Mouse (Mus musculus) hindbrain, embryonic 13.5 days (tissue): ENCODE measurements around the gene Rtf2. TPM values are rescaled to one million over a fixed set of nuclear protein-coding genes. Genes with fewer than 3 reads are reported as not detected.

Source experiments
- ATAC-seq: fragments of 200-750 bp; cut with Nextera tagmentation; 2 replicates; pipeline ENCODE4 v1.8.0; 2017; ENCODE audit warnings: moderate TSS enrichment; ENCODE audit not compliant: low FRiP score
- H3K27ac ChIP-seq: fragments of 300-500 bp; sonication (generic); 2 replicates; pipeline ENCODE4 v1.5.1; 2015; ENCODE audit warnings: inconsistent platforms, mild to moderate bottlenecking, moderate library complexity
- H3K27me3 ChIP-seq: fragments of 300-500 bp; sonication (generic); 2 replicates; pipeline ENCODE4 v1.6.1; 2015; ENCODE audit warnings: mild to moderate bottlenecking, inconsistent platforms
- H3K36me3 ChIP-seq: fragments of 300-500 bp; sonication (generic); 2 replicates; pipeline ENCODE4 v1.6.1; 2015; ENCODE audit warnings: mild to moderate bottlenecking, inconsistent platforms
- H3K4me1 ChIP-seq: fragments of 300-500 bp; sonication (generic); replicated peaks from 2 replicates; pipeline ENCODE4 v1.6.1; 2015; ENCODE audit warnings: inconsistent platforms
- H3K4me2 ChIP-seq: fragments of 300-500 bp; sonication (generic); 2 replicates; pipeline ENCODE4 v1.6.1; 2015; ENCODE audit warnings: inconsistent platforms, mild to moderate bottlenecking, moderate library complexity
- H3K4me3 ChIP-seq: fragments of 300-500 bp; sonication (generic); 2 replicates; pipeline ENCODE4 v1.5.1; 2015; ENCODE audit warnings: mild to moderate bottlenecking, inconsistent platforms
- H3K9ac ChIP-seq: fragments of 300-500 bp; sonication (generic); 2 replicates; pipeline ENCODE4 v1.6.1; 2015; ENCODE audit warnings: mild to moderate bottlenecking, inconsistent platforms
- H3K9me3 ChIP-seq: fragments of 300-500 bp; sonication (generic); 2 replicates; pipeline ENCODE4 v1.6.1; 2016; ENCODE audit warnings: inconsistent platforms
- WGBS: fragments of 180-500 bp; shearing (Covaris S2); methylation state at CpG from one replicate; pipeline ENCODE4 v1.1.7; 2015; 5-methylcytosine and 5-hydroxymethylcytosine counted together
- polyA plus RNA-seq: library from polyadenylated mRNA; unstranded; fragments of >200 nt; fragmentation: Nextera tagmentation; extraction: Ambion mirVana; gene quantifications from 2 replicates; pipeline ENCODE4 v1.2.1, GENCODE M21; 2015

The Rtf2 gene
- polyA plus RNA-seq, 1 experiment from 2014 or later, result 102 TPM

DNA sequence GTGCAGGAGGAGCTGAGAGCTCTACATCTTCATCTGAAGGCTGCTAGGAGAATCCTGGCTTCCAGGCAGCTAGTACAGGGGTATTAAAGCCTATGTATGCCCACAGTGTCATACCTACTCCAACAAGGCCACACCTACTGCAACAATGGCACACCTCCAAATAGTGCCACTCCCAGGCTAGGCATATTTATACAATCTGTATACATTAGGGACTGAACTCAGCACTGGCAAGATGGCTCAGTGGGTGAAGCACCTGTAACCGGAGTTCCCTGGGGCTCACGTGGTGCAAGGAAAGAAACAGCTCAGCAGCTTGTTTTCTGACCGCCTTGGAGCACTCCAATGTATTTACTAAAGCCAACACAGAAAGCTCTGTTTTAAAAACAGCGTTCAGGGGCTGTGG, 5.3 kb downstream of the Rtf2 start:
- no peak overlapping the region for H3K27ac ChIP-seq
- H3K4me2 ChIP-seq, result no peak overlapping the region
- no peak overlapping the region for H3K9ac ChIP-seq
- H3K9me3 ChIP-seq, result no peaks in the 10 kb centered on the region
- H3K4me3 ChIP-seq, result no peak overlapping the region
- H3K27me3 ChIP-seq, result no peaks in the 10 kb centered on the region
- ATAC-seq, result no peak
- peaks cover 65% of the 10 kb centered on the region for H3K36me3 ChIP-seq
- 93% methylated on average over 4 of the region's 4 CpGs for WGBS
- peaks cover 20% of the 10 kb centered on the region for H3K4me1 ChIP-seq

DNA sequence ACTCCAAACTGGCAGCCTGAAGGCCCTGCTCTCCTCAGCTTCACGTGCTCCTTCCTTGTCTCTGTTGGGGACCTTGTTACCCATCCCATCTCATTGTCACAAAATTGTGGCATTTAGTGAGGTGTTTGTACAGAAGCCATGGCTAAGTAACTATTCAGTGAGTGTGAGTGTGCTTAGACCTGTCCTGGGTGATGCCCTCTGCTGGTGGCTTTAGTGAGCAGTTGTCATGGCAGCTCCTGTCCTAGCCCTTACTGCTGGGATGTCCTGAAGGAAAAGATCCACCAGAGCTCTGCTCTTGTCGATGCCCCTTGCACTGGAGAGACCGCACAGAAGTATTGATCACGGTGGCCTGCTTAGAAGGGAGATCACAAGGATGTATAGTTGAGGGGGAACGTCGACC, 7.0 kb downstream of the Rtf2 start:
- no peak overlapping the region for H3K9ac ChIP-seq
- peaks cover 82% of the 10 kb centered on the region for H3K36me3 ChIP-seq
- no peak overlapping the region for H3K27ac ChIP-seq
- no peak for ATAC-seq
- H3K4me2 ChIP-seq, result no peak overlapping the region
- no peak overlapping the region for H3K4me3 ChIP-seq
- H3K9me3 ChIP-seq, result no peaks in the 10 kb centered on the region
- H3K4me1 ChIP-seq, result peaks cover 4% of the 10 kb centered on the region; the same call in 1 of the 2 replicates
- H3K27me3 ChIP-seq, result no peaks in the 10 kb centered on the region
- WGBS, result 94% methylated on average over 6 of the region's 6 CpGs

DNA sequence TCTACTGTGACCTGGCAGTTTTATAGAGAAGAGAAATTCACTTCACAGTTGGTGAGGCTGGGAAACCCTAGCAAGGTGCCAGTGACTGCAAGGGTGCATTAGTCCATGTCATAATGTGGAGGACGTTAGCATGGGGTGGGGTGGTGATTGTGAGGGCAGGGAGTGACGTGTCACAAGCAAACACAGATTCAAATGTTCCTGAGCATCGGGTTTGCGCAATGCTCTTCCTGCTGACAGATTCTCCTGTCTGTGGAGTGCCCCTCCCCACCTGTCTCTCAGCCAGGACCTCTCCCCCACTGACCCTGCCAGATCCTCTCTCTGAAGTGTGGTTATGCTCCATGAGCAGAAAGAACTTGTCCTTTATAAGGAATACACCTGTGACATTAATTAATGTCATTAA, 8.0 kb downstream of the Rtf2 start:
- no peaks in the 10 kb centered on the region for H3K27me3 ChIP-seq
- WGBS, result 90% methylated on average over 4 of the region's 4 CpGs
- H3K4me2 ChIP-seq, result no peak overlapping the region
- no peaks in the 10 kb centered on the region for H3K9me3 ChIP-seq
- no peak overlapping the region for H3K4me3 ChIP-seq
- no peaks in the 10 kb centered on the region for H3K4me1 ChIP-seq
- peaks cover 92% of the 10 kb centered on the region for H3K36me3 ChIP-seq
- ATAC-seq, result no peak
- no peak overlapping the region for H3K9ac ChIP-seq
- no peak overlapping the region for H3K27ac ChIP-seq

DNA sequence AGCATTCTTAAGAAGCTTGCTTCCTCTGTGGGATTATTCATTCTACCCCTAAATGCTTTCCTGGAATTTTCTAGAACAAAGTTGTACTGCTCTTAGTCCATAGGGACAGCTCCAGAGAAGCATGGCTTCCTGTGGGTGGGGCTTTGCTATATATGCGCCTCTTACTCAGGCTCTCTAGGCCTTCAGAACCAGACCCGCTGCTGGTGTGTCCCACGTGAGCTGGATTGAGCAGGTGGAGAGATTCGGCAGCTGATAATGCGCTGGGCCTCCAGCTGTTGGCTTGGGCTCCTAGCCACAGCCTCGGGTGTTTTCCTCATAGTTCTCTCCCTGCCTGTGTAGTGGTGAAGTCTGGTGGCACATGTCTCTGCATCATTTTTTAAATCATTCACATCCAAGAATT, 10.3 kb downstream of the Rtf2 start:
- peaks cover 94% of the 10 kb centered on the region for H3K36me3 ChIP-seq
- H3K27ac ChIP-seq, result no peak overlapping the region
- no peak overlapping the region for H3K4me2 ChIP-seq
- no peak for ATAC-seq
- no peaks in the 10 kb centered on the region for H3K4me1 ChIP-seq
- no peaks in the 10 kb centered on the region for H3K9me3 ChIP-seq
- WGBS, result 94% methylated on average over 6 of the region's 6 CpGs
- H3K27me3 ChIP-seq, result no peaks in the 10 kb centered on the region
- H3K9ac ChIP-seq, result no peak overlapping the region
- no peak overlapping the region for H3K4me3 ChIP-seq

DNA sequence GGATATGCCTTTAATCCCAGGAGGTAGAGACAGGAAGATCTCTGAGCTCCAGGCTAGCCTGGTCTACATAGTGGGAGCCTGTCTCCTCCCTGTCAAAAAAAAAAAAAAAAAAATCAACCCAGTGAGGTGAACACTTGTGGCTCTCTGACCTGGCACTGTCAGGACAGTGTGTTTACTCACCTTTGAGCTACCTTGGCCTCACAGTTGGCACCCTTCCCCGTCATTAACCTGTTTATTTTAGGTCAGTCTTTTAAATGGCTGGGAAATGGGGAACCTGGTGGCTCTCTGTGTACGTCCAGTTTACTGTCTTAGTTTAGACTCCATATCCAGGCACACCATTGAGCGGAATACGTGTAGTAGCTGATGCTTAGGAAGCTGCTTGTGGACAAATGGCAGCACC, 11.7 kb downstream of the Rtf2 start:
- H3K4me3 ChIP-seq, result no peak overlapping the region
- H3K36me3 ChIP-seq, result peaks cover 89% of the 10 kb centered on the region

DNA sequence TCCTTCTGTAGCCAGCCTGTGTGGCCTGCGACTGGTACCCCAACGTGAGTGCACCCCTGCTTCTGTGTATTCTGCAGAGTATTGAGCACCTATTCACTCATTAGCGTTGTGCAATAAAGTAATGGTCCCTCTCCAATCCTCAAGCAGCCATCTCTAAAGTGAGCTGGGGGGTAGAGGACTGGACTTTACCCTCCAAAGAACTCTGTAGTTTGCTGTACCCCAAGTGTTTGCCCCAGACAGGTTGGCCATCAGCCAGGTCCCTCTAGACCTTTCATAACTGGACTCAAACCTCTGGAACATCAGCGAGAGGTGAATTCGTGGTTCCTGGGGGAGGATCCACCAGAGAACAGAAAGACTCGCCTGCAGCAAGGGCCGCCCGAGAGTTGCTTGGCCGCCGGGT, 12.1 kb downstream of the Rtf2 start:
- H3K9me3 ChIP-seq, result no peaks in the 10 kb centered on the region
- 95% methylated on average over 10 of the region's 10 CpGs for WGBS
- no peak for ATAC-seq
- no peaks in the 10 kb centered on the region for H3K27me3 ChIP-seq
- no peak overlapping the region for H3K4me2 ChIP-seq
- H3K27ac ChIP-seq, result no peak overlapping the region
- no peaks in the 10 kb centered on the region for H3K4me1 ChIP-seq
- no peak overlapping the region for H3K4me3 ChIP-seq
- peaks cover 89% of the 10 kb centered on the region for H3K36me3 ChIP-seq
- H3K9ac ChIP-seq, result no peak overlapping the region

More for the DNA sequence above, 11.7 kb downstream of the Rtf2 start:
- ATAC-seq, result no peak
- Histone ChIP-seq H3K27ac (no peak overlapping the region), H3K9ac (no peak overlapping the region), H3K4me1 (no peaks in the 10 kb centered on the region), H3K9me3 (no peaks in the 10 kb centered on the region), H3K27me3 (no peaks in the 10 kb centered on the region), H3K4me2 (no peak overlapping the region)
- 97% methylated on average over 4 of the region's 4 CpGs for WGBS

DNA sequence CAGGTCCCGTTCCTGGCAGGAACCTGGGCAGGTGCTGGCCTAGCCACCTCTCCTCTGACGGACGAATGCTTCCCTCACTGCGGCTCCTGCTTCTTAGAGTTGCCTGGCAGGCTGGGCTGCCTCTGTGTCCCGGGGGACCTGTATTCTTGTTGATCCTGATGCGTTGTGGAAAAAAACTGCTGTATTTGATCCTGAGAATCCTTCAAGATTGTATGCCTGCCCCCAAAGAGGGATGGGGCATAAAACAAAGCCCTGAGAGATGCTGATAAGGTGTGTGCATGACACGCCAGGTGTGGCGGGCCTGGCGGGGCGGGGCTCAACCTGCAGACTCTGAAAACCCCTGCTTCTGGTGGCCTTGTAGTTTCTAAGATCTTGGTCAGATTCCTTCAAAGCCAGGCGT, 18.1 kb downstream of the Rtf2 start, which contains the start of gene Gcnt7:
Gcnt7 (minus strand) TSS at position 101 of the 400 bp plus-strand sequence.
- Histone ChIP-seq H3K36me3 (peaks cover 62% of the 10 kb centered on the region), H3K27ac (no peak within 1 kb of the TSS), H3K9ac (no peak within 1 kb of the TSS), H3K4me2 (no peak within 1 kb of the TSS), H3K9me3 (no peaks in the 10 kb centered on the region), H3K4me1 (no peaks in the 10 kb centered on the region), H3K27me3 (no peaks in the 10 kb centered on the region), H3K4me3 (no peak within 1 kb of the TSS)
- no peak for ATAC-seq
- 90% methylated on average over 11 of the region's 11 CpGs for WGBS

DNA sequence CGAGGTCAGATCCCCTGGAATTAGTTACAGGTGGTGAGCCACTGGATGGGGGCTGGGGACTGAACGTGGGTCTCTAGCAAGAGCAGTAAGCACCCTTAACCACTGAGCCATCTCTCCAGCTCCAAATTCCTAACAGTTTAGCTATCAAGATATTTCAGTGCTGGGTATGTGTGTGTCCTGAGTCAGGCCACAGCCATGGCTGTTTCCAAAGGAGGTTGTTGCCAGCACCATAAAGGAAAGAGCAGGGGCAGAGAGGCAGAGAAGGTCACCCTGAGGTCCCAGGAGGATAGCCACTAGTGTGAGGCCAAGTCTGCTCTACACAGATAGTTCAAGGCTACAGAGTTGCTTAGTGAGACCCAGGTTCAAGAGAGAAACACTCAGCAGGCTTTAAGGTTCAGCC, 20.3 kb downstream of the Rtf2 start:
- Histone ChIP-seq H3K4me2 (no peak overlapping the region), H3K27ac (no peak overlapping the region), H3K4me1 (no peaks in the 10 kb centered on the region), H3K36me3 (peaks cover 67% of the 10 kb centered on the region), H3K9me3 (no peaks in the 10 kb centered on the region), H3K4me3 (no peak overlapping the region), H3K27me3 (no peaks in the 10 kb centered on the region), H3K9ac (no peak overlapping the region)
- 85% methylated on average over 2 of the region's 2 CpGs for WGBS
- ATAC-seq, result no peak

DNA sequence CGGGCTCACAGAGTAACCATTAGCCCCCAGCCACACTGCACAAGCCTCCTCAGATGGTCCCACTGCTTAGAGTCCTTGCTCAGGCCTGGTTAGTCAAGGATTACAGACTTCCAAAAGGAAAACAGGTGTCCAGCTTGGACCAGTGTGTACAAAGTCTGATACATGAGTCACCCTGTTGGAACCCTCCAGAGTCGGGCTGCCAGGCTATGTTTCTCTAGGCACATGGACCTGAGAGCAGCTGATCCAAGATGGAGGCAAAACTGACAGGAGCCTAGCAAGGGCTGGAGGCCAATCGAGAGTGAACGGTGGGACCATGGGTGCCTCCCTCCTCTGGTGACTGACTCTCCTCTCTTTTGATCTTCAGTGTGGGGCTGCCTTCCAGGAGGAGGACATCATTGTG, 22.5 kb downstream of the Rtf2 start:
- peaks cover 71% of the 10 kb centered on the region for H3K36me3 ChIP-seq
- 92% methylated on average over 4 of the region's 4 CpGs for WGBS
- H3K4me2 ChIP-seq, result no peak overlapping the region
- no peak overlapping the region for H3K27ac ChIP-seq
- H3K9me3 ChIP-seq, result no peaks in the 10 kb centered on the region
- H3K4me3 ChIP-seq, result no peak overlapping the region
- 0 out of 2 replicates have a peak, but pooled peaks cover under 1% of the 10 kb centered on the region for H3K4me1 ChIP-seq
- H3K9ac ChIP-seq, result no peak overlapping the region
- H3K27me3 ChIP-seq, result no peaks in the 10 kb centered on the region
- no peak for ATAC-seq

DNA sequence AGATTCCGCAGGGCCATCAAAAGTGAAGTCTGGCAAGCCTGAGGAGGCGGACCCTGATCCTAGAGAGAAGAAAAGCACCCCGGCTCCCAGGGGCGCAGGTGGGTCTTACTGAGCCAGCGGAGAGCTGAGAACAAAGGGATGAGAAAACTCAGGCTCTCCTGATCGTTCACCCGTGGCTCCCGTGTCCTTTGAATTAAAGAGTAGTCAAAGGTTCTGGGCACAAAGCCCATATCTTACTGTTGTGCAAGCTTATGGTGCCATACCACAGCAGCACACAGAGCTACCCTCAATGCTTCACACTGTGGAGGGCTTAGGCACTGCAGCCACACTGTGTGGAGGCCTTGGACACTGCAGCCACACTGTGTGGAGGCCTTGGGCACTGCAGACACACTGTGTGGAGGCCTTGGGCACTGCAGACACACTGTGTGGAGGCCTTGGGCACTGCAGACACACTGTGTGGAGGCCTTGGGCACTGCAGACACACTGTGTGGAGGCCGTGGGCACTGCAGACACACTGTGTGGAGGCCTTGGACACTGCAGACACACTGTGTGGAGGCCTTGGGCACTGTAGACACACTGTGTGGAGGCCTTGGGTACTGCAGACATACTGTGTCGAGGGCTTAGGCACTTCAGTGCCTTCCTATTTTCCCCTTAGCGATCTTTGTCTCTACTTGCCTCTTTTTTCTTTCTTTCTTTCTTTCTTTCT, 26.2 kb downstream of the Rtf2 start:
- Histone ChIP-seq H3K9ac (no peak overlapping the region), H3K9me3 (no peaks in the 10 kb centered on the region), H3K27me3 (no peaks in the 10 kb centered on the region), H3K4me2 (no peak overlapping the region), H3K36me3 (peaks cover 80% of the 10 kb centered on the region), H3K4me1 (0 out of 2 replicates have a peak, but pooled peaks cover 5% of the 10 kb centered on the region), H3K4me3 (no peak overlapping the region), H3K27ac (no peak overlapping the region)
- no peak for ATAC-seq
- WGBS, result 83% methylated on average over 11 of the region's 11 CpGs

DNA sequence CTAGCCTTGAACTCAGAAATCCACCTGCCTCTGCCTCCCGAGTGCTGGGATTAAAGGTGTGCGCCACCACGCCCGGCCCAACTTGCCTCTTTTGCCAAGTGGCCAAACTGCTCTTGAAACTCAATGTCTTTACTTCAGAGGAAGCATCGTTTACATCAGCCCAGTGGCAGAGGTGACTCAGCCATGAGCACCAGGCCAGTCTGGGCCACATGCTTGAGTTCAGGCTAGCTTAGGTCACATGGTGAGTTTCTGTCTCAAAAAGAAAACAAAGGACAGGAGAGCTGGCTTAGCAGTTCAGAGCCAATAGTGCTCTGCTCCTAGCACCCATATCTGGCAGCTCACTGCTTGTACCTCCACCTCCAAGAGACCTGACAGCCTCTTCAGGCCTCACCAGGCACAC, 26.9 kb downstream of the Rtf2 start:
- 96% methylated on average over 5 of the region's 5 CpGs for WGBS

DNA sequence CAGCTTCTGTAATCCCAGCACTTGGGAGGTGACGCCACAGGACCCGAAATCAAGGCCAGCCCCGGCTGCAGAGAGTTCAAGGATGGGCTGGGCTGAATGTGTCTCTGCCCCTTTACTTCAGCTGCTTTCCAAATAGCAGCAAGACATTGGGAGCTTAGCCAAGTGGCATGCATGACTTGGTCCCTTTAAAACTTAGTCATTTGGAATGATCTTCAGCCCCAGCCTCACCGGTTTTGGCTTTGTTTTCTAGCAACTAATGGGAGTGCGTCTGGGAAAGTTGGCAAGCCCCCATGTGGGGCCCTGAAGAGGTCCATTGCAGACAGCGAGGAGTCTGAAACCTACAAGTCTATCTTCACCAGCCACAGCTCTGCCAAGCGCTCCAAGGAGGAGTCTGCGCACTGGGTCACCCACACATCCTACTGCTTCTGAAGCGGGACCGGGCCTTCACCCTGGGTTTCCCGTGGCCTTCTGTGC, 28.0 kb downstream of the Rtf2 start:
- 68% methylated on average over 11 of the region's 11 CpGs for WGBS
- Histone ChIP-seq H3K9ac (no peak overlapping the region; the same call in 1 of the 2 replicates), H3K4me3 (no peak overlapping the region), H3K36me3 (peaks cover 67% of the 10 kb centered on the region), H3K27ac (no peak overlapping the region), H3K9me3 (no peaks in the 10 kb centered on the region), H3K4me2 (no peak overlapping the region), H3K27me3 (no peaks in the 10 kb centered on the region), H3K4me1 (peaks cover 8% of the 10 kb centered on the region; the same call in 1 of the 2 replicates)
- peak; percentile 62 for ATAC-seq

More for the DNA sequence above, 26.9 kb downstream of the Rtf2 start:
- Histone ChIP-seq H3K4me3 (no peak overlapping the region), H3K9ac (no peak overlapping the region), H3K4me2 (no peak overlapping the region), H3K36me3 (peaks cover 79% of the 10 kb centered on the region), H3K9me3 (no peaks in the 10 kb centered on the region), H3K4me1 (0 out of 2 replicates have a peak, but pooled peaks cover 5% of the 10 kb centered on the region), H3K27ac (no peak overlapping the region), H3K27me3 (no peaks in the 10 kb centered on the region)
- no peak for ATAC-seq

DNA sequence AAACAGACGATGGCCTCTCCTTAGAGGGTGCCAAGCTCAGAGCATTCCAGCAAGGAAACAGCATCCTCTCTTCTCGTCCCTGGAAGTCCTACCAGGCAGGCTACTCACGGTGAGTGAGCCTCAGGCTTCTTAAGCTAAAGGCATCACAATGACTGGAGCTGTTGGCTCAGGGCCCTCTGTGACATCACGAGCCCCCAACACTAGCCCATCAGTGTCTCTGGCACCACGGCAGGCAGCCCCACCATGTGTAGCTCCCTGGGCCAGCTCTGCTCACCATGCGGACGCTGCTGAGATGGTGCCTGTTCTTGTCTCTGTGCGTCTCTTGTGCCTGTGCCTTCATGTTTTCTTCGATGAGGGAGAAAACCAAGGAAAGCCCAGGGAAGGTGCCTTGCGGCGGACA, 32.0 kb downstream of the Rtf2 start, which contains the start of gene Fam209:
Fam209 (plus strand) TSS at position 203 of the 400 bp plus-strand sequence.
- Histone ChIP-seq H3K4me2 (no peak within 1 kb of the TSS), H3K27ac (0 out of 2 replicates have a peak within 1 kb of the TSS, but pooled peaks have one; percentile 44), H3K9me3 (no peaks in the 10 kb centered on the region), H3K4me1 (peaks cover 11% of the 10 kb centered on the region; the same call in 1 of the 2 replicates), H3K4me3 (no peak within 1 kb of the TSS), H3K9ac (peak within 1 kb of the TSS; percentile 15; the same call in 1 of the 2 replicates), H3K36me3 (peaks cover 30% of the 10 kb centered on the region), H3K27me3 (peaks cover 6% of the 10 kb centered on the region; the same call in 1 of the 2 replicates)
- ATAC-seq, result no peak
- 89% methylated on average over 11 of the region's 11 CpGs for WGBS
